Mouse (Mus musculus) forebrain, embryonic 12.5 days (tissue): Measurements from ENCODE around the gene Lpar6. TPM values are rescaled to one million over a fixed set of nuclear protein-coding genes. Genes with fewer than 3 reads are reported as not detected.

Source experiments
- ATAC-seq: fragments of 200-750 bp; cut with Nextera tagmentation; 2 replicates; pipeline ENCODE4 v1.8.0; 2017; ENCODE audit warnings: moderate TSS enrichment; ENCODE audit not compliant: low FRiP score
- H3K27ac ChIP-seq: fragments of 300-500 bp; sonication (generic); 2 replicates; pipeline ENCODE4 v1.5.1; 2016; ENCODE audit warnings: mild to moderate bottlenecking
- H3K27me3 ChIP-seq: fragments of 300-500 bp; sonication (generic); 2 replicates; pipeline ENCODE4 v1.6.1; 2016; ENCODE audit warnings: mild to moderate bottlenecking
- H3K36me3 ChIP-seq: fragments of 300-500 bp; sonication (generic); replicated peaks from 2 replicates; pipeline ENCODE4 v1.6.1; 2016; ENCODE audit warnings: mild to moderate bottlenecking
- H3K4me1 ChIP-seq: fragments of 300-500 bp; sonication (generic); 2 replicates; pipeline ENCODE4 v1.6.1; 2016
- H3K4me2 ChIP-seq: fragments of 300-500 bp; sonication (generic); 2 replicates; pipeline ENCODE4 v1.6.1; 2016; ENCODE audit warnings: mild to moderate bottlenecking, moderate library complexity
- H3K4me3 ChIP-seq: fragments of 300-500 bp; sonication (generic); replicated peaks from 2 replicates; pipeline ENCODE4 v1.5.1; 2016; ENCODE audit warnings: mild to moderate bottlenecking
- H3K9ac ChIP-seq: fragments of 300-500 bp; sonication (generic); 2 replicates; pipeline ENCODE4 v1.6.1; 2016; ENCODE audit warnings: mild to moderate bottlenecking
- H3K9me3 ChIP-seq: fragments of 300-500 bp; sonication (generic); 2 replicates; pipeline ENCODE4 v1.6.1; 2016
- WGBS: fragments of 180-500 bp; shearing (Covaris S2); methylation state at CpG from one replicate; pipeline ENCODE4 v1.1.7; 2016; 5-methylcytosine and 5-hydroxymethylcytosine counted together
- polyA plus RNA-seq: library from polyadenylated mRNA; unstranded; fragments of >200 nt; fragmentation: Nextera tagmentation; extraction: Ambion mirVana; gene quantifications from 2 replicates; pipeline ENCODE4 v1.2.1, GENCODE M21; 2016

Gene Lpar6
- polyA plus RNA-seq, 1 experiment from 2014 or later: 14.2 TPM

DNA sequence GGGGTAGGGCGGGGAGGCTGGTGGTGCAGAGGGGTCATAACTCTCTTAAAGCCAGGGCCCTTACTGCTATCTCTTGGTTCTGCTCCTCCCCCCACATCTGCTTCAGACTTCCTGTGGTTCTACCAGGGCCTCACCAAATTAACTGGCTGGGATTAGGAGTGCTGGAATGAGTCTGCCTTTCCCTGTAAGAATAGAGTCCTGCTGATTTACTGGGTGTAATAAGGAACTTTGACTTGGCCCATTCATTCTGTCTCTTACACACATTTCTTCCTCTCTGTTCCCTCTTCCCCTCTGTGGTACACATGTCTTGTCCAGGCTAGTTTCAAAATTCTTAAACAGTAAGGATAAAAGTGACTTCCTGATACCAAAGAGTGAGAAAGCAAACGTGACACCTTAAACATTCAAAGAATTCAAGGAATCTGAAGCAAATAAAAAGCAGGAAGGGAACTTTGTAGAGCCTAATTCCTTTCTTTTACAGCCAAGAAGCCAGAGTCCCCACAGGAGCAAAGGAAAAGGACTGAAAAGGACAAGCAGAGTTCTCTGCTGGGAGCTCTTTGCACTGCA lies 3.1 kb upstream of the Lpar6 start:
- H3K9ac ChIP-seq: no peak overlapping the region
- no peak for ATAC-seq
- H3K4me3 ChIP-seq: no peak overlapping the region
- peaks cover 18% of the 10 kb centered on the region for H3K4me1 ChIP-seq
- no peak overlapping the region for H3K4me2 ChIP-seq
- peak overlapping the region; percentile 63 for H3K27ac ChIP-seq
- 11% methylated on average over 2 of the region's 2 CpGs for WGBS
- 0 out of 2 replicates have a peak, but pooled peaks cover 5% of the 10 kb centered on the region for H3K36me3 ChIP-seq
- H3K9me3 ChIP-seq: 0 out of 2 replicates have a peak, but pooled peaks cover 3% of the 10 kb centered on the region
- H3K27me3 ChIP-seq: no peaks in the 10 kb centered on the region

GRCm38 (mm10) chr14:73238498-73239250 lies 979 bp downstream of the Lpar6 start:
- Histone ChIP-seq H3K4me2 (peak overlapping the region; percentile 58), H3K9me3 (no peaks in the 10 kb centered on the region), H3K4me3 (peak overlapping the region; percentile 51), H3K4me1 (peaks cover 11% of the 10 kb centered on the region), H3K9ac (peak overlapping the region; percentile 68), H3K27me3 (no peaks in the 10 kb centered on the region), H3K27ac (peak overlapping the region; percentile 91), H3K36me3 (no peaks in the 10 kb centered on the region; the same call in 1 of the 2 replicates)
- WGBS: under 1% methylated on average over 20 of the region's 20 CpGs
- ATAC-seq: peak; percentile 84

- Histone ChIP-seq H3K9me3 (no peaks in the 10 kb centered on the region), H3K27ac (peak overlapping the region; percentile 91), H3K4me3 (peak overlapping the region; percentile 51), H3K9ac (peak overlapping the region; percentile 68), H3K36me3 (no peaks in the 10 kb centered on the region; the same call in 1 of the 2 replicates), H3K4me1 (peaks cover 9% of the 10 kb centered on the region), H3K27me3 (no peaks in the 10 kb centered on the region), H3K4me2 (peak overlapping the region; percentile 58)
- WGBS: under 1% methylated on average over 6 of the region's 6 CpGs
- ATAC-seq: peak; percentile 71
Observed at GRCm38 (mm10) chr14:73239291-73239690, 1.6 kb downstream of the Lpar6 start.

GRCm38 (mm10) chr14:73239857-73240256 lies 2.2 kb downstream of the Lpar6 start:
- peak overlapping the region; percentile 17; the same call in 1 of the 2 replicates for H3K4me3 ChIP-seq
- no peak for ATAC-seq
- H3K36me3 ChIP-seq: no peaks in the 10 kb centered on the region; the same call in 1 of the 2 replicates
- H3K27ac ChIP-seq: no peak overlapping the region
- H3K4me1 ChIP-seq: peaks cover 4% of the 10 kb centered on the region; the same call in 1 of the 2 replicates
- H3K4me2 ChIP-seq: peak overlapping the region; percentile 32
- 52% methylated on average over 3 of the region's 3 CpGs for WGBS
- H3K9me3 ChIP-seq: no peaks in the 10 kb centered on the region
- H3K9ac ChIP-seq: no peak overlapping the region
- H3K27me3 ChIP-seq: no peaks in the 10 kb centered on the region

DNA sequence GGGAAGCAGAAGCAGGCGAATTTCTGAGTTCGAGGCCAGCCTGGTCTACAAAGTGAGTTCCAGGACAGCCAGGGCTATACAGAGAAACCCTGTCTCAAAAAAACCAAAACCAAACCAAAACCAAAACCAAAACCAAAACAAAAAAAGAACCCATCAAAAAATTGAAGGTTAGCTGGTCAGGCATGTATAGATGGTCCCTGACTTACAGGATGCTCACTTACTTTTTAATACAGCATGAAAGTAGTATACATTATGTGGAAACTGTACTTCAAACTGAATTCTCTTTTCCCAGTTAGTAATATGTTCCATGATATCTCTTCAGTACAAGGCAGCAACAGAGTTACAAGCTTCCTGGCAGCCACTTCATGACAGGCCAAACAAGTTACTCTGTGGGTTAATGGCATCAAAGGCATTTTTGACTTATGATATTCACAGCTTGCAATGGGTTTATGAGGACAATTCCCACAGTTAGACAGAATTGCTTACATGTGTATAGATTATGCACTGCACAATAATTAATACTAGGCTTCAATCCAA lies 6.4 kb downstream of the Lpar6 start:
- WGBS: 90% methylated on average over 2 of the region's 2 CpGs
- no peaks in the 10 kb centered on the region for H3K27me3 ChIP-seq
- no peak overlapping the region for H3K9ac ChIP-seq
- H3K4me2 ChIP-seq: no peak overlapping the region
- H3K4me1 ChIP-seq: no peaks in the 10 kb centered on the region
- no peak for ATAC-seq
- H3K4me3 ChIP-seq: no peak overlapping the region
- H3K9me3 ChIP-seq: no peaks in the 10 kb centered on the region
- no peaks in the 10 kb centered on the region; the same call in 1 of the 2 replicates for H3K36me3 ChIP-seq
- no peak overlapping the region for H3K27ac ChIP-seq

GRCm38 (mm10) chr14:73250056-73250455 lies 12.4 kb downstream of the Lpar6 start:
- WGBS: 97% methylated on average over 2 of the region's 2 CpGs
- no peak overlapping the region for H3K4me2 ChIP-seq
- no peak overlapping the region for H3K9ac ChIP-seq
- H3K4me1 ChIP-seq: no peaks in the 10 kb centered on the region
- no peaks in the 10 kb centered on the region for H3K9me3 ChIP-seq
- H3K36me3 ChIP-seq: no peaks in the 10 kb centered on the region
- no peak overlapping the region for H3K27ac ChIP-seq
- no peak overlapping the region for H3K4me3 ChIP-seq
- no peak for ATAC-seq
- no peaks in the 10 kb centered on the region for H3K27me3 ChIP-seq

GRCm38 (mm10) chr14:73252276-73252675 lies 14.6 kb downstream of the Lpar6 start:
- Histone ChIP-seq H3K27me3 (no peaks in the 10 kb centered on the region), H3K36me3 (no peaks in the 10 kb centered on the region), H3K27ac (no peak overlapping the region), H3K4me1 (no peaks in the 10 kb centered on the region), H3K4me3 (no peak overlapping the region), H3K9me3 (no peaks in the 10 kb centered on the region), H3K9ac (no peak overlapping the region), H3K4me2 (no peak overlapping the region)
- WGBS: 55% methylated on average over 2 of the region's 2 CpGs
- no peak for ATAC-seq

- Histone ChIP-seq H3K27me3 (no peaks in the 10 kb centered on the region), H3K27ac (no peak overlapping the region), H3K9ac (no peak overlapping the region), H3K36me3 (no peaks in the 10 kb centered on the region), H3K9me3 (no peaks in the 10 kb centered on the region), H3K4me2 (no peak overlapping the region), H3K4me3 (no peak overlapping the region), H3K4me1 (no peaks in the 10 kb centered on the region)
- no peak for ATAC-seq
- WGBS: 45% methylated on average over 6 of the region's 6 CpGs
Observed at GRCm38 (mm10) chr14:73253453-73254251, 16.0 kb downstream of the Lpar6 start.

GRCm38 (mm10) chr14:73254412-73254811 lies 16.7 kb downstream of the Lpar6 start:
- Histone ChIP-seq H3K9ac (no peak overlapping the region), H3K4me1 (no peaks in the 10 kb centered on the region), H3K4me2 (no peak overlapping the region), H3K27ac (no peak overlapping the region), H3K4me3 (no peak overlapping the region), H3K9me3 (no peaks in the 10 kb centered on the region), H3K27me3 (no peaks in the 10 kb centered on the region), H3K36me3 (no peaks in the 10 kb centered on the region)
- no peak for ATAC-seq
- WGBS: 72% methylated on average over 4 of the region's 4 CpGs

DNA sequence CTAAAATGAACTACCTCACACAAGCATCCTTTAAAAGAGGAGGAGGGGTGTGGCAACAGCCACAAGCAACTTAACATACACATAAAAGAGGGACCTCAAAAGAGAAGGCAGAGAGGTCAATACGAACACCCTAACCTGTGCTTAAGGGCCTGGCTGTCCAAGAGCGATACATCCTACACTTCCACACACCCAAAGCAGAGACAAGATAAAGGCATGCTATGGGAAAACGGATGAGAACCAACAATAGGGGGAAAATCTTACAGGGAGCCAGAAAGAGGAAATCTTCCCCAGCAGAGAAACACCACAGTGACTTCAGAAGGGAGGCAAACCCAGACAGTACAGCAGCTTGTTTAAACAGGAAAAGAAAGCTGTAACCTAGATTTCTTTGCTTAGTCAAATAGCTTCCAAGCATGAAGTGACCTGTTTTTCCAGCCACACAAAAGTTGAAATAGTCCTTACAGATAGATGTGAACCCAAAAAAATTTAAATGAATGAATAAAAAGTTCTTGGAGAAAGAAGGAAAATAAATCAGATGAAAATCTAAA lies 17.8 kb downstream of the Lpar6 start:
- H3K4me1 ChIP-seq: no peaks in the 10 kb centered on the region
- H3K36me3 ChIP-seq: no peaks in the 10 kb centered on the region
- H3K4me3 ChIP-seq: no peak overlapping the region
- no peaks in the 10 kb centered on the region for H3K27me3 ChIP-seq
- no peaks in the 10 kb centered on the region for H3K9me3 ChIP-seq
- no peak overlapping the region for H3K4me2 ChIP-seq
- no peak for ATAC-seq
- H3K27ac ChIP-seq: no peak overlapping the region
- 65% methylated on average over 3 of the region's 3 CpGs for WGBS
- H3K9ac ChIP-seq: no peak overlapping the region

GRCm38 (mm10) chr14:73257348-73257747 lies 19.7 kb downstream of the Lpar6 start:
- ATAC-seq: no peak
- Histone ChIP-seq H3K27ac (no peak overlapping the region), H3K4me2 (no peak overlapping the region), H3K27me3 (no peaks in the 10 kb centered on the region), H3K9me3 (no peaks in the 10 kb centered on the region), H3K9ac (no peak overlapping the region), H3K4me3 (no peak overlapping the region), H3K36me3 (peaks cover 4% of the 10 kb centered on the region), H3K4me1 (no peaks in the 10 kb centered on the region)
- 81% methylated on average over 7 of the region's 7 CpGs for WGBS

GRCm38 (mm10) chr14:73258181-73258580 lies 20.5 kb downstream of the Lpar6 start:
- Histone ChIP-seq H3K4me2 (no peak overlapping the region), H3K9ac (no peak overlapping the region), H3K4me1 (no peaks in the 10 kb centered on the region), H3K36me3 (peaks cover 10% of the 10 kb centered on the region), H3K4me3 (no peak overlapping the region), H3K9me3 (no peaks in the 10 kb centered on the region), H3K27me3 (no peaks in the 10 kb centered on the region), H3K27ac (no peak overlapping the region)
- no peak for ATAC-seq
- WGBS: 70% methylated on average over 4 of the region's 4 CpGs
